Mouse (Mus musculus): ENCODE data around the gene Sprr2j-ps. TPM values are rescaled to one million over a fixed set of nuclear protein-coding genes. Genes with fewer than 3 reads are reported as not detected.

Gene Sprr2j-ps
- polyA plus RNA-seq, 1 experiment from 2014 or later, result not detected

DNA sequence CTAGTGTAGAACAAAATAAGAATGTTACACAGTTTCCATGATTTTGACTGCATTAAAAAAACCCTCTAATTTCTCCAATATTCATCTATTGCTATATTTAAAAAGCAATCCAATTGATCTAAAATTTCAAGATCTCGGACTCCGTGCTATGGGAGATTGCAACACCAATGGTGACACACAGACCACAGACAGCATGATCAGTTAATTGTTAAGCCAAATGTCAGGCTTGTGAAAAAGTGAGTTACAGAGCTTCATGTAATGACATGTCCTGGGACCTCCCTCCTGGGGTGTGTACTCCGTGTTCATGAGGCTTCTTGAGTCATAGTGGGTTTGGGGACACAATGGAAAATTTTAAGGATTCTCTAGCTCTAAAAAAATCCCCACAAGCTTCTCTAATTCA, 22.3 kb downstream of the Sprr2j-ps start:
- 89% methylated on average over 3 of the region's 3 CpGs for WGBS

GRCm38 (mm10) chr3:92455151-92455550, 37.3 kb downstream of the Sprr2j-ps start:
- Histone ChIP-seq H3K36me3 (replicated peaks; ENCODE audit: control insufficient read depth, insufficient read depth, low read depth, low read length) (no peaks in the 10 kb centered on the region), H3K9me3 (replicated peaks; ENCODE audit: control insufficient read depth, low read length) (no peaks in the 10 kb centered on the region), H3K4me2 (ENCODE audit: low read depth, low read length) (no peak overlapping the region), H3K27ac (replicated peaks; ENCODE audit: low read depth, low read length) (no peak overlapping the region), H3K9ac (replicated peaks; ENCODE audit: low read length) (no peak overlapping the region), H3K4me3 (ENCODE audit: low read depth, low read length) (no peak overlapping the region), H3K27me3 (ENCODE audit: control insufficient read depth, insufficient read depth, low read length) (no peaks in the 10 kb centered on the region), H3K4me1 (ENCODE audit: control insufficient read depth, insufficient read depth, low read length) (no peaks in the 10 kb centered on the region)
- no peak for ATAC-seq (replicated peaks; ENCODE audit: insufficient number of reproducible peaks, low FRiP score, low TSS enrichment, low read depth)
- 88% methylated on average over 5 of the region's 5 CpGs for WGBS
- no peak for DNase-seq (ENCODE audit: low spot score)

More for the DNA sequence above, 22.3 kb downstream of the Sprr2j-ps start:
- Histone ChIP-seq H3K4me2 (ENCODE audit: low read depth, low read length) (no peak overlapping the region), H3K27me3 (ENCODE audit: control insufficient read depth, insufficient read depth, low read length) (no peaks in the 10 kb centered on the region), H3K4me3 (ENCODE audit: low read depth, low read length) (no peak overlapping the region), H3K36me3 (replicated peaks; ENCODE audit: control insufficient read depth, insufficient read depth, low read depth, low read length) (no peaks in the 10 kb centered on the region), H3K9me3 (replicated peaks; ENCODE audit: control insufficient read depth, low read length) (no peaks in the 10 kb centered on the region), H3K27ac (replicated peaks; ENCODE audit: low read depth, low read length) (no peak overlapping the region), H3K4me1 (ENCODE audit: control insufficient read depth, insufficient read depth, low read length) (no peaks in the 10 kb centered on the region), H3K9ac (replicated peaks; ENCODE audit: low read length) (no peak overlapping the region)
- DNase-seq (ENCODE audit: low spot score) (no peak), ATAC-seq (replicated peaks; ENCODE audit: insufficient number of reproducible peaks, low FRiP score, low TSS enrichment, low read depth) (no peak)

DNA sequence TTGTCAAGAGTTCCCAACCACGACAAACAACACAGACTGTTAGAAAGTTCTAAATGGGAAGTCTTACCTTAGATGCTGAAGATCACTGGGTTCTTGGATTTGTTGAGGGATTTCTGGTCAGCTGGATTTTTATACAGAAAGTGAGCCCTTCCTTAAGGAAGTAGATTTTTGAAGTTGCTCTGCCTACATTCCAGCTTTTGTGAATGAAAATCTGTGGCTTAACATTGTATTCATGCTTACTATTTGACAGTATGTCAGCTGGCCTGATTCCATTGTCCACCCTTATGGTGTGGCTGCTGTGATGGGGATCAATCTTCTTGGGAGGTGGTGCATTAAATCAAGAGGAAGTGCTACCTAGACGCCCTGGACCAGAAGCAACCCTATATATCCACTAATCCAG, 40.7 kb downstream of the Sprr2j-ps start, which contains the start of gene Sprr3:
Sprr3 (minus strand) TSS at position 101 of the 400 bp plus-strand sequence.
- H3K27me3 ChIP-seq (ENCODE audit: control insufficient read depth, insufficient read depth, low read length), result no peaks in the 10 kb centered on the region
- DNase-seq (ENCODE audit: low spot score), result no peak
- ATAC-seq (replicated peaks; ENCODE audit: insufficient number of reproducible peaks, low FRiP score, low TSS enrichment, low read depth), result no peak
- H3K9me3 ChIP-seq (replicated peaks; ENCODE audit: control insufficient read depth, low read length), result no peaks in the 10 kb centered on the region
- H3K36me3 ChIP-seq (replicated peaks; ENCODE audit: control insufficient read depth, insufficient read depth, low read depth, low read length), result no peaks in the 10 kb centered on the region
- H3K4me1 ChIP-seq (ENCODE audit: control insufficient read depth, insufficient read depth, low read length), result no peaks in the 10 kb centered on the region
- no peak within 1 kb of the TSS for H3K4me3 ChIP-seq (ENCODE audit: low read depth, low read length)
- 61% methylated on average over 2 of the region's 2 CpGs for WGBS
- H3K9ac ChIP-seq (replicated peaks; ENCODE audit: low read length), result no peak within 1 kb of the TSS
- H3K27ac ChIP-seq (replicated peaks; ENCODE audit: low read depth, low read length), result no peak within 1 kb of the TSS
- H3K4me2 ChIP-seq (ENCODE audit: low read depth, low read length), result no peak within 1 kb of the TSS

GRCm38 (mm10) chr3:92466576-92466975, 48.7 kb downstream of the Sprr2j-ps start:
- Histone ChIP-seq H3K4me1 (ENCODE audit: control insufficient read depth, insufficient read depth, low read length) (no peaks in the 10 kb centered on the region), H3K27ac (replicated peaks; ENCODE audit: low read depth, low read length) (no peak overlapping the region), H3K27me3 (ENCODE audit: control insufficient read depth, insufficient read depth, low read length) (no peaks in the 10 kb centered on the region), H3K4me3 (ENCODE audit: low read depth, low read length) (no peak overlapping the region), H3K4me2 (ENCODE audit: low read depth, low read length) (no peak overlapping the region), H3K9me3 (replicated peaks; ENCODE audit: control insufficient read depth, low read length) (no peaks in the 10 kb centered on the region), H3K36me3 (replicated peaks; ENCODE audit: control insufficient read depth, insufficient read depth, low read depth, low read length) (no peaks in the 10 kb centered on the region), H3K9ac (replicated peaks; ENCODE audit: low read length) (no peak overlapping the region)
- WGBS, result 78% methylated on average over 1 of the region's 1 CpGs
- ATAC-seq (replicated peaks; ENCODE audit: insufficient number of reproducible peaks, low FRiP score, low TSS enrichment, low read depth) (no peak), DNase-seq (ENCODE audit: low spot score) (no peak)

DNA sequence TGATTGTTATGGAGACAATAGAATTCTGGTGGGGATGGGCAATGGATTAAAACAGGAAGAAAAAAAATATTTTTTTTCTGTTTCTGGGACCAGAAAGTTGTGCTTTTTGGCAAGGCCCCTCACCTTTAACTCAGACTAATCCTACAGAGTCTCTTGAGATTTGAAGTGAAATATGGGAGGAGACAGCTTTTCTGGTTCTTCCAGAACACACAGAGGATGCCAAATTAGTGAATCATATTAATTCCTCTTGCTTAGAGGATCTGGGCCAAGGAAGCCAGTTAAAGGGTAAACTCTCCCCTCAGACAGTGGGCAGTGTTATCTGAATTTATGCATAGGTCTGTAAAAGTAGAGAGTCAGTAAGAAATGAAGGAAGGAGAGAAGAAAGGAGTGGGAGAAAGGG, 49.5 kb downstream of the Sprr2j-ps start:
- no peak overlapping the region for H3K4me3 ChIP-seq (ENCODE audit: low read depth, low read length)
- no peak for ATAC-seq (replicated peaks; ENCODE audit: insufficient number of reproducible peaks, low FRiP score, low TSS enrichment, low read depth)
- no peak overlapping the region for H3K9ac ChIP-seq (replicated peaks; ENCODE audit: low read length)

More for the DNA sequence above, 49.5 kb downstream of the Sprr2j-ps start:
- no peaks in the 10 kb centered on the region for H3K27me3 ChIP-seq (ENCODE audit: control insufficient read depth, insufficient read depth, low read length)
- H3K4me1 ChIP-seq (ENCODE audit: control insufficient read depth, insufficient read depth, low read length), result no peaks in the 10 kb centered on the region
- H3K4me2 ChIP-seq (ENCODE audit: low read depth, low read length), result no peak overlapping the region
- no peaks in the 10 kb centered on the region for H3K9me3 ChIP-seq (replicated peaks; ENCODE audit: control insufficient read depth, low read length)
- no peak overlapping the region for H3K27ac ChIP-seq (replicated peaks; ENCODE audit: low read depth, low read length)
- DNase-seq (ENCODE audit: low spot score), result no peak
- H3K36me3 ChIP-seq (replicated peaks; ENCODE audit: control insufficient read depth, insufficient read depth, low read depth, low read length), result no peaks in the 10 kb centered on the region

Other genes with a start within 250 kb of the Sprr2j-ps start
- not detected in 2 replicates for gene Sprr2a1, start 202.3 kb upstream of the Sprr2j-ps start, polyA plus RNA-seq (2014; fragmentation: Nextera tagmentation; extraction: Ambion mirVana)
- gene Sprr2a2, start 202.2 kb upstream of the Sprr2j-ps start, polyA plus RNA-seq (2014; fragmentation: Nextera tagmentation; extraction: Ambion mirVana), result not detected in 2 replicates
- gene Sprr2a3, start 132.7 kb upstream of the Sprr2j-ps start, polyA plus RNA-seq (2014; fragmentation: Nextera tagmentation; extraction: Ambion mirVana), result not detected in 2 replicates
- not detected in 2 replicates for gene Sprr2b, start 101.5 kb upstream of the Sprr2j-ps start, polyA plus RNA-seq (2014; fragmentation: Nextera tagmentation; extraction: Ambion mirVana)
- gene Sprr2d, start 78.9 kb upstream of the Sprr2j-ps start, polyA plus RNA-seq (2014; fragmentation: Nextera tagmentation; extraction: Ambion mirVana), result not detected in 2 replicates
- not detected in 2 replicates for gene Sprr2e, start 65.9 kb upstream of the Sprr2j-ps start, polyA plus RNA-seq (2014; fragmentation: Nextera tagmentation; extraction: Ambion mirVana)
- not detected in 2 replicates for gene Sprr2f, start 52.9 kb upstream of the Sprr2j-ps start, polyA plus RNA-seq (2014; fragmentation: Nextera tagmentation; extraction: Ambion mirVana)
- not detected in 2 replicates for gene Sprr2h, start 32.4 kb upstream of the Sprr2j-ps start, polyA plus RNA-seq (2014; fragmentation: Nextera tagmentation; extraction: Ambion mirVana)
- not detected in 2 replicates for gene Sprr2i, start 10.1 kb upstream of the Sprr2j-ps start, polyA plus RNA-seq (2014; fragmentation: Nextera tagmentation; extraction: Ambion mirVana)
- gene Gm9774, start 11.3 kb downstream of the Sprr2j-ps start, polyA plus RNA-seq (2014; fragmentation: Nextera tagmentation; extraction: Ambion mirVana), result 5.4 and 6.7 TPM in 2 replicates
- gene Sprr2k, start 14.5 kb downstream of the Sprr2j-ps start, polyA plus RNA-seq (2014; fragmentation: Nextera tagmentation; extraction: Ambion mirVana), result not detected in 2 replicates
- gene Sprr1b, start 20.7 kb downstream of the Sprr2j-ps start, polyA plus RNA-seq (2014; fragmentation: Nextera tagmentation; extraction: Ambion mirVana), result not detected in 2 replicates
- gene Sprr3, start 40.6 kb downstream of the Sprr2j-ps start, polyA plus RNA-seq (2014; fragmentation: Nextera tagmentation; extraction: Ambion mirVana), result not detected in 2 replicates
- gene Sprr1a, start 67.8 kb downstream of the Sprr2j-ps start, polyA plus RNA-seq (2014; fragmentation: Nextera tagmentation; extraction: Ambion mirVana), result 0.36 TPM in 1 of 2 replicates, not detected in the other
- not detected in 2 replicates for gene Sprr4, start 82.4 kb downstream of the Sprr2j-ps start, polyA plus RNA-seq (2014; fragmentation: Nextera tagmentation; extraction: Ambion mirVana)
- gene 2310046K23Rik, start 116.4 kb downstream of the Sprr2j-ps start, polyA plus RNA-seq (2014; fragmentation: Nextera tagmentation; extraction: Ambion mirVana), result not detected in 2 replicates
- gene Ivl, start 155.7 kb downstream of the Sprr2j-ps start, polyA plus RNA-seq (2014; fragmentation: Nextera tagmentation; extraction: Ambion mirVana), result 0.17 TPM in 1 of 2 replicates, not detected in the other
- gene Smcp, start 170.9 kb downstream of the Sprr2j-ps start, polyA plus RNA-seq (2014; fragmentation: Nextera tagmentation; extraction: Ambion mirVana), result not detected in 2 replicates
- gene 2210017I01Rik, start 189.4 kb downstream of the Sprr2j-ps start, polyA plus RNA-seq (2014; fragmentation: Nextera tagmentation; extraction: Ambion mirVana), result not detected in 2 replicates
- not detected in 2 replicates for gene Lce6a, start 203.6 kb downstream of the Sprr2j-ps start, polyA plus RNA-seq (2014; fragmentation: Nextera tagmentation; extraction: Ambion mirVana)
- not detected in 2 replicates for gene Lce1a1, start 230.2 kb downstream of the Sprr2j-ps start, polyA plus RNA-seq (2014; fragmentation: Nextera tagmentation; extraction: Ambion mirVana)
- not detected in 2 replicates for gene Lce1b, start 238.8 kb downstream of the Sprr2j-ps start, polyA plus RNA-seq (2014; fragmentation: Nextera tagmentation; extraction: Ambion mirVana)